Mouse (Mus musculus): ENCODE results near the gene Zfp507.

DNA sequence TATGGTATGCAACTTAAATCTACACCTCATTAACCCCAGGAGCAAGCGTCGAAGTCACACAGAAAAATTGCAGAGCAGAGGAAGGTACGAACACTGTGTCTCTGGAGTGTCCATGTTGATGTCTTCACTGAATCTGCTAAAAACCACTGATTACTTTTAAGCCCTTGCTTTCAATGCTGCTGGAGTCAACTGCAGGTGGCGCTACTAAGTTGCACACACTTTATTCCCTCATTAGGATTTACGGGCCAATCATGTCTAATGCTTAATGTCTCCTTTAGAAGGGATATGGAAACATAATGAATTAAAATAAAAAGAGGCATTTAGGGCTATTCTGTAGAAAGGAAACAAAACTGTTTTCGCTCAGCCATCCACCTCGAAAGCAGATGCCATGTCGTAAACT, 12.6 kb downstream of the Zfp507 start:
- no peak for TF ChIP-seq CTCF (IDR thresholded peaks at IDR 0.05; ENCODE audit: insufficient read depth, low read length)
- no peak for TF ChIP-seq POLR2A (IDR thresholded peaks at IDR 0.05; ENCODE audit: borderline replicate concordance, extremely low read depth, low read depth, low read length)

All from lung, adult 2 months (tissue).